Comparison of ENCODE assay signal across 12 mouse cellular contexts in genomic region chr1:59739577-59740354, GRCm38 (mm10). TPM values are rescaled to one million over a fixed set of nuclear protein-coding genes. Genes with fewer than 3 reads are reported as not detected.
DNase-seq lines count a peak whose midpoint lies in the region; ATAC-seq and TF ChIP-seq lines count a peak whose summit lies in the region.
"Had no signal": no experiment of that assay in that cellular context is flagged by ENCODE, and none has a peak within 500 bp of the region (broad histone marks: within the 10 kb centered on the region; RNA-seq: fewer than 3 reads in every experiment).

No protein-coding gene starts in this region.

- TF ChIP-seq CTCF in heart, postnatal 0 days (IDR thresholded peaks at IDR 0.05; ENCODE audit: low read depth): no peak
- no peak for TF ChIP-seq CTCF in liver, postnatal 0 days (IDR thresholded peaks at IDR 0.05; ENCODE audit: low read depth)

- TF ChIP-seq EP300 in heart, postnatal 0 days (IDR thresholded peaks at IDR 0.05; ENCODE audit: low read depth): no peak
- TF ChIP-seq EP300 in liver, postnatal 0 days (IDR thresholded peaks at IDR 0.05; ENCODE audit: low read depth): no peak

- H3K27ac ChIP-seq in heart, postnatal 0 days (ENCODE audit: low read depth): 0 out of 2 replicates have a peak overlapping the region, but pooled peaks have one; percentile 25
- H3K27ac ChIP-seq in liver, postnatal 0 days (ENCODE audit: low read depth): peak overlapping the region; percentile 24; the same call in 1 of the 2 replicates
- H3K27ac ChIP-seq: hindbrain, embryonic 10.5 days had no signal

- 48% methylated on average over 17 of the region's 17 CpGs for WGBS in heart, postnatal 0 days
- WGBS in liver, postnatal 0 days (ENCODE audit: insufficient replicate concordance): 50% methylated on average over 17 of the region's 17 CpGs

- no peak overlapping the region for H3K4me2 ChIP-seq in heart, postnatal 0 days (ENCODE audit: low read depth, low read length)
- no peak overlapping the region for H3K4me2 ChIP-seq in liver, postnatal 0 days (ENCODE audit: low read depth, low read length)
- H3K4me2 ChIP-seq: lung, embryonic 14.5 days had no signal

- H3K36me3 ChIP-seq in heart, postnatal 0 days (replicated peaks; ENCODE audit: control insufficient read depth, insufficient read depth, low read length): no peaks in the 10 kb centered on the region
- no peaks in the 10 kb centered on the region for H3K36me3 ChIP-seq in liver, postnatal 0 days (replicated peaks; ENCODE audit: insufficient read depth, low read length)
- H3K36me3 ChIP-seq: hindbrain, embryonic 10.5 days had no signal

- no peaks in the 10 kb centered on the region for H3K4me1 ChIP-seq in heart, postnatal 0 days (ENCODE audit: control insufficient read depth, insufficient read depth)
- H3K4me1 ChIP-seq in liver, postnatal 0 days (ENCODE audit: insufficient read depth): no peaks in the 10 kb centered on the region
- H3K4me1 ChIP-seq: hindbrain, embryonic 10.5 days had no signal

- no peak overlapping the region for H3K4me3 ChIP-seq in heart, postnatal 0 days (ENCODE audit: low read depth, low read length)
- H3K4me3 ChIP-seq in liver, postnatal 0 days (ENCODE audit: low read depth, low read length): no peak overlapping the region
- H3K4me3 ChIP-seq: hindbrain, embryonic 10.5 days had no signal

- ATAC-seq in heart, postnatal 0 days (ENCODE audit: insufficient read depth, low read depth): no peak
- peak; percentile 44; the same call in 1 of the 2 replicates for ATAC-seq in liver, postnatal 0 days
- ATAC-seq: forebrain, postnatal 0 days had no signal

- no peaks in the 10 kb centered on the region for H3K9me3 ChIP-seq in heart, postnatal 0 days (replicated peaks; ENCODE audit: control insufficient read depth, low read length)
- H3K9me3 ChIP-seq in liver, postnatal 0 days (ENCODE audit: low read length): no peaks in the 10 kb centered on the region
- H3K9me3 ChIP-seq: hindbrain, embryonic 10.5 days had no signal

- H3K9ac ChIP-seq in heart, postnatal 0 days (replicated peaks; ENCODE audit: low read depth, low read length): no peak overlapping the region
- H3K9ac ChIP-seq in liver, postnatal 0 days (replicated peaks): no peak overlapping the region
- H3K9ac ChIP-seq: forebrain, postnatal 0 days; lung, embryonic 14.5 days had no signal

- DNase-seq in urinary bladder, postnatal 36 days (ENCODE audit: low spot score in 2 of 2): peak; percentile 18 to 19
- no peak for DNase-seq in urinary bladder, postnatal 10 days (ENCODE audit: low spot score)
- DNase-seq in heart, postnatal 0 days (ENCODE audit: low spot score): peak; percentile 32
- DNase-seq in liver, postnatal 0 days: no peak
- DNase-seq in cerebellum, postnatal 14 days: no peak
- DNase-seq in kidney, adult 18-20 months: no peak
- DNase-seq in gastrocnemius, postnatal 25 days: no peak
- DNase-seq: cerebellum, adult 8-10 months; forebrain, postnatal 0 days; kidney, adult 9 months; lung, embryonic 14.5 days had no signal

- H3K27me3 ChIP-seq in heart, postnatal 0 days (ENCODE audit: control insufficient read depth, insufficient read depth, low read length): no peaks in the 10 kb centered on the region
- no peaks in the 10 kb centered on the region for H3K27me3 ChIP-seq in liver, postnatal 0 days (ENCODE audit: insufficient read depth, low read length)

RNA-seq across cellular contexts. Expression of gene Bmpr2, which starts 23.4 kb away (rescaled TPM):
- 30.5 and 38.5 TPM in 2 replicates for total RNA-seq in heart, postnatal 0 days (2014; rRNA removed; ENCODE audit: low replicate concordance)
- polyA plus RNA-seq in heart, postnatal 0 days (2015; fragmentation: Nextera tagmentation; extraction: Ambion mirVana): 5.3 and 6.1 TPM in 2 replicates
- polyA plus RNA-seq in liver, postnatal 0 days (2015; fragmentation: Nextera tagmentation; extraction: Ambion mirVana): 1.6 and 1.8 TPM in 2 replicates
- total RNA-seq in gastrocnemius, postnatal 25 days (2021): 10 to 100 TPM; 35.6 TPM

RNA-seq across cellular contexts. Expression of gene Nop58, which starts 55.0 kb away (rescaled TPM):
- total RNA-seq in heart, postnatal 0 days (2014; rRNA removed; ENCODE audit: low replicate concordance): 30.7 and 31.1 TPM in 2 replicates
- 70.5 and 82.0 TPM in 2 replicates for polyA plus RNA-seq in heart, postnatal 0 days (2015; fragmentation: Nextera tagmentation; extraction: Ambion mirVana)
- polyA plus RNA-seq in liver, postnatal 0 days (2015; fragmentation: Nextera tagmentation; extraction: Ambion mirVana): 80.6 and 81.8 TPM in 2 replicates
- total RNA-seq in gastrocnemius, postnatal 25 days (2021): 10 to 100 TPM; 17.9 to 22.7 TPM

Comparison
In these comparisons a context has a peak if more than half of its experiments do, and no peak if none do; other contexts are left out.
1. DNase-seq: peak in urinary bladder, postnatal 36 days (2 of 2) and heart, postnatal 0 days (single experiment); none in urinary bladder, postnatal 10 days (single experiment), liver, postnatal 0 days (single experiment), cerebellum, postnatal 14 days (0 of 2), kidney, adult 18-20 months (single experiment) and gastrocnemius, postnatal 25 days (single experiment).